Mouse (Mus musculus) Patski (cell line): ENCODE measurements at regions not wholly inside any gene's neighbourhood (a gene's known extent, or its start where the extent isn't known, plus 50 kb on each side); places are given as distances from the start of the nearest gene placed in this dataset.

Experiments used
- ATAC-seq: fragments of 100-300 bp; one replicate; pipeline ENCODE4 v1.8.0; 2021
- CTCF ChIA-PET: fragments of 350-600 bp; sonication (Branson Sonifier 250); formaldehyde crosslinking; loops from one replicate; lab custom pipeline; 2022; ENCODE audit warnings: inconsistent platforms; lab: Charles Lee
- POLR2A ChIA-PET: fragments of 350-600 bp; sonication (Branson Sonifier 250); formaldehyde crosslinking; loops from one replicate; lab custom pipeline; 2022; ENCODE audit warnings: antibody characterized with exemption, inconsistent platforms; lab: Charles Lee
- DNase-seq: peaks from one replicate; pipeline ENCODE4 v3.0.0-alpha.2; 2011; ENCODE audit warnings: low read depth, low spot score
- H3K27me3 ChIP-seq: fragments of 371-371 bp; one replicate; pipeline ENCODE4 v1.5.1; 2021
- CTCF ChIP-seq: fragments of 100-300 bp; IDR thresholded peaks from one replicate; pipeline ENCODE4 v1.5.1; 2021
- in situ Hi-C: fragments of 300-500 bp; cut with MboI; formaldehyde crosslinking; loops from 3 replicates; pipeline ENCODE4 v1.11.1; 2018; ENCODE audit warnings: low pct_unique_long_range_greater_than_20kb, mixed read lengths

GRCm38 (mm10) chr3:157471600-157471999, 62.4 kb upstream of the Zranb2 start:
- H3K27me3 ChIP-seq = no peaks in the 10 kb centered on the region
- in situ Hi-C loops = no loop called here
- ATAC-seq = no peak
- CTCF ChIA-PET = interaction anchor here (1.5 to 2.0 kb wide), 3 partner anchors 9 to 18 kb away, joined by 5 to 6 read pairs (median 6); no protein-coding TSS in a partner anchor
- DNase-seq = no peak
- no peak for TF ChIP-seq CTCF
- POLR2A ChIA-PET = no interaction called here

DNA sequence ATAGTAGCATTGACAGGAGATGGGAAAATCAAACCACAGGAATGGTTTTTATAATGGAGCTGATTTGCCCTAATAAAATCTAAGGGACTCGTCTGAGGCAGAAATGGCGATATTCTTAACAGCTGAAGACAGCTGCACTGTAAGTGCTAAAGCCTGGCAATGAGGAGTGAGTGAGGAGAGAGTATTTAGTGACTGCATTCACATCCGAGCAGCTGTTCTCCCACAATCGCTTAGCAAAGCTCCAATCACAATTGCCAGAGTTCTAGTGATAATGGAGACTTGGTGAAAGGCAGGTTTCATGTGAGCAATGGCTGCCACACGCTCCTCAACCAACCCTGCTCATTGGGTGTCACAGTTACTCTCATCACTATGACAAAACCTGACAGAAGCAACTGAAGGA, 61.3 kb upstream of the Zranb2 start:
- ATAC-seq = no peak
- DNase-seq = no peak
- ChIA-PET CTCF (interaction anchor here (0.8 to 2.0 kb wide), 4 partner anchors 8 to 19 kb away, joined by 4 to 6 read pairs (median 6); no protein-coding TSS in a partner anchor), POLR2A (no interaction called here)
- no peaks in the 10 kb centered on the region for H3K27me3 ChIP-seq
- in situ Hi-C loops = no loop called here
- no peak for TF ChIP-seq CTCF

GRCm38 (mm10) chr3:157477731-157478130, 56.2 kb upstream of the Zranb2 start:
- ATAC-seq (no peak), DNase-seq (no peak)

More at GRCm38 (mm10) chr3:157477731-157478130, 56.2 kb upstream of the Zranb2 start:
- H3K27me3 ChIP-seq = no peaks in the 10 kb centered on the region
- in situ Hi-C loops = no loop called here
- CTCF ChIA-PET = interaction anchor here (1.1 kb wide), 1 partner anchor 11 kb away, joined by 3 read pairs; no protein-coding TSS in a partner anchor
- TF ChIP-seq CTCF = no peak
- POLR2A ChIA-PET = no interaction called here
